Mouse (Mus musculus): ENCODE data around the gene Nav1. TPM values are rescaled to one million over a fixed set of nuclear protein-coding genes. Genes with fewer than 3 reads are reported as not detected.

Gene Nav1
- polyA plus RNA-seq, 1 experiment from 2014 or later = 30.6 TPM

DNA sequence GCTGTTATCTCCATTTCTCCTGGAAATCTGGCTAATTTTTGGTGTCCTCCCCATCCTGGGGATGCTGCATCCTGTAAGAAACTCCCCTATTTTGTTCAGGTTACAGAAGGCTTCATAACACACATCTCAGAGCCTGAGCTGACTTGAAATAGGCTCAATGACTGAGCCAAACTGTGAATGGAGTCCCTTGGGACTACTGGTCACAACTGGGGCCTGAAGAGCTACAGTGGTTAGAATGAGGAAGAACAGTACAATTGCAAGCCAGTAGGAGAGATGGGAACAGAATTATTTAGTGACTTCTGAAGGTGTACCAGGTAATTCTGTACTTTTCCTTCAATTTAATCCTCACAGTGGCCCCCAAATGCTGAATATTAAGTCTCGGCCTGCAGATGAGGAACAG lies 31.7 kb downstream of the Nav1 start:
- Histone ChIP-seq H3K9me3 (replicated peaks) (no peaks in the 10 kb centered on the region), H3K9ac (no peak overlapping the region), H3K36me3 (ENCODE audit: poor library complexity, severe bottlenecking) (peaks cover 18% of the 10 kb centered on the region), H3K27ac (no peak overlapping the region), H3K4me1 (peaks cover 69% of the 10 kb centered on the region), H3K27me3 (no peaks in the 10 kb centered on the region), H3K4me2 (no peak overlapping the region), H3K4me3 (no peak overlapping the region)
- WGBS = 89% methylated on average over 1 of the region's 1 CpGs
- ATAC-seq = no peak

DNA sequence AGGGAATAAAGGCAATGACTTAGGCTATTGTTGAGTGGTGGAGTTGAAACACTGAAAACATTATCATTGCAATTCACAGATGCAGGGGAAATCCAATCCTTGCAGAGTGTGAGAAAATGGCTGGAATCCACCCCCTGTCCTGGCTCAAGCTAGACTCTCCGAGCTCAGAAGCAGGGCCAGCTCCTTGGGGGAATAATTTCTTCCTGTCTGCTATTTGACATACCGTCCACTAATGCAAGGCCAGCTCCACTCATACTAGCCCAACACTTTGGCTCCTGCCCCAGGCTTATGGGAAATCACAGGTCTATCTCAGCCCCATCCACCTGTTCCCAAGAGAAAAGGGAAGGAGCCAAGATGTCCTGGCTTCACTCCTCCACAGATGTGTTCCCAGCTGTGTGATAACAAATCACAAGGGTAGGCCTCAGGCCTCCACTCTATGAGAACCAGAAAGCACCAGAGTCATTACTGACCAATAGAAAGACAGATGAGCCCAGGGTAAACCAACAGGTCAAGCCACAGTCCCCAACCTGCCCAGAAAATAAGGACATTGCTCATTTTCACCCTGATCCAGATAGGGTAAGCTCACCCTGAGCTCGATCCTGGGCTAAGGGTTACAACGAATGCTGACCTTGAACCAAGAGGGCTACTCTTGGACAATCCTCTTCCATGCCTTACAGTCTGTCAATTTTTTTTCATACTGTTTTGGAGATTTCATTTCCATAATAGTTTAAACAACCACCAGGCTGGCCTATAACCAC lies 32.5 kb downstream of the Nav1 start:
- H3K9ac ChIP-seq = no peak overlapping the region
- ATAC-seq = no peak
- no peaks in the 10 kb centered on the region for H3K9me3 ChIP-seq (replicated peaks)
- no peak overlapping the region for H3K4me2 ChIP-seq
- 90% methylated on average over 4 of the region's 4 CpGs for WGBS
- H3K4me1 ChIP-seq = peaks cover 61% of the 10 kb centered on the region
- no peak overlapping the region for H3K27ac ChIP-seq
- no peaks in the 10 kb centered on the region for H3K27me3 ChIP-seq
- no peak overlapping the region for H3K4me3 ChIP-seq
- peaks cover 18% of the 10 kb centered on the region for H3K36me3 ChIP-seq (ENCODE audit: poor library complexity, severe bottlenecking)

GRCm38 (mm10) chr1:135572139-135572892 lies 34.8 kb downstream of the Nav1 start:
- Histone ChIP-seq H3K9me3 (replicated peaks) (no peaks in the 10 kb centered on the region), H3K4me3 (no peak overlapping the region), H3K36me3 (ENCODE audit: poor library complexity, severe bottlenecking) (peaks cover 10% of the 10 kb centered on the region), H3K4me2 (no peak overlapping the region), H3K27ac (peak overlapping the region; percentile 88), H3K9ac (no peak overlapping the region), H3K27me3 (no peaks in the 10 kb centered on the region), H3K4me1 (peaks cover 50% of the 10 kb centered on the region)
- ATAC-seq = peak; percentile 82
- 52% methylated on average over 4 of the region's 4 CpGs for WGBS

- Histone ChIP-seq H3K36me3 (ENCODE audit: poor library complexity, severe bottlenecking) (peaks cover 12% of the 10 kb centered on the region), H3K4me3 (no peak overlapping the region), H3K4me1 (peaks cover 62% of the 10 kb centered on the region), H3K27me3 (no peaks in the 10 kb centered on the region), H3K27ac (no peak overlapping the region), H3K9me3 (replicated peaks) (no peaks in the 10 kb centered on the region), H3K4me2 (no peak overlapping the region), H3K9ac (no peak overlapping the region)
- ATAC-seq = no peak
- 80% methylated on average over 8 of the region's 8 CpGs for WGBS
These were observed 39.0 kb downstream of the Nav1 start for GRCm38 (mm10) chr1:135568087-135568486.

- no peak for ATAC-seq
- Histone ChIP-seq H3K4me1 (peaks cover 64% of the 10 kb centered on the region), H3K4me2 (no peak overlapping the region), H3K27me3 (no peaks in the 10 kb centered on the region), H3K27ac (no peak overlapping the region), H3K9ac (no peak overlapping the region), H3K36me3 (ENCODE audit: poor library complexity, severe bottlenecking) (peaks cover 12% of the 10 kb centered on the region), H3K4me3 (no peak overlapping the region), H3K9me3 (replicated peaks) (no peaks in the 10 kb centered on the region)
- 73% methylated on average over 7 of the region's 7 CpGs for WGBS
These were observed 40.5 kb downstream of the Nav1 start for GRCm38 (mm10) chr1:135566611-135567010.

DNA sequence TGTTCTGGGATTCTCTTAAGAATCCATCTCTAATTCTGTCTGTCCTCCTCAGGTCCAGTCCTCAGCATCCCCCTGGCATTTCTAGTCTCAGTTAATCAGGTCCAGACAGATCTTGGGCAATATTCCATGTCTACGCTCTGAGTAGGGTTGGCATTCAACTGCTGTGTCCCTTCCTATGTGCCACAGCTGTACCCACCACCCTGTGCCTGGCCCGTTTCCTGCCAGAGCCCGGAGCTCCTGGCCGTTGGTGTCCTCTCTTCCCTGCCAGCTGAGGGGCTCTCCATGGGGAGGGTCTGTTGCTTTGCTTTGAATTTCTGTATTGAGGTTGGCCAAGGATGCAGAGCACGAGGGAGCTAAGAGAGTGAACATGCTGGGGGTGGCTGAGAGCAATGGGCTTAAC lies 41.3 kb downstream of the Nav1 start:
- WGBS = 73% methylated on average over 5 of the region's 5 CpGs
- ATAC-seq = no peak
- Histone ChIP-seq H3K27me3 (no peaks in the 10 kb centered on the region), H3K9ac (0 out of 2 replicates have a peak overlapping the region, but pooled peaks have one; percentile 8), H3K36me3 (ENCODE audit: poor library complexity, severe bottlenecking) (peaks cover 4% of the 10 kb centered on the region; the same call in 1 of the 2 replicates), H3K4me3 (no peak overlapping the region), H3K27ac (peak overlapping the region; percentile 80), H3K9me3 (replicated peaks) (no peaks in the 10 kb centered on the region), H3K4me2 (no peak overlapping the region), H3K4me1 (peaks cover 69% of the 10 kb centered on the region)

DNA sequence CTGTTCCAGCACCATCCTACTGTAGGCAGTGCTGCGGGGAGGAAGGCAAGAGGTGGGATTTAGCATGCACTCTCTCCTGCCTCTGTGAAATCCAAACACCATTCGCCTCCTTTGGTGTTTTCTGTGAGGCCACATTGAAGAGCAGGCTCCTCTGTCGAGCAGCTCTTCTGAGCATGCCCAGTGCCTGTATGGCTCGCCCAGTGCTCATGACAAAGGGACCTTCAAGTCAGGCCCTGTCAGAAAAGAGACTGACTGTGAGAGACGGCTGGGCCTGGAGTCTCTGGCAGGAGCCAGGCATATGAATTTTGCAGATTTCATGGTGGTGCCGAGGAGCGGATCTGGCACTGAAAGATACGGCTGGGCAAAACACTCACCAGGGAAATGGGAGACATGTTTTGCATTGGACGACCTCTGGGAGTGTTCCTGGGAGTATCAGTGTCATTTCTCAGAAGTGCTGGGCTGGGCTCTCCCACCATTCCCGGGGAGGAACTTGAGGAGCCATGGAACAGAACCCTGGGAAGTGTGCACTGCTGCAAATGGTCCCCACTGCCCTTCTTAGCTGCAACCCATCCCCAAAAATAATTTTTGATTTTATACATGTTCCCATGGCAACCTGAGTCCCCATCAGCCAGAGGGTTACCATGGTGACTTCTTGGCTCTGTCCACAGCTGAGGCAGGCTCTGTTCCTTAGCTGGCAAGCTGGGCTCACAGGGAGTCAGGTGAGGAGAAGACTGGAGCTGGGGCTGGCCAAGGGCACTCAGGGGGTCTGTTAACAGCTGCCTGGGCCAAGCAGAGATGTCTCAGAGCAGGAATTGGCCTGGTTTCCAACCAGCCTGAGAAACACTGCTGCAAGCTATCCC lies 42.2 kb downstream of the Nav1 start:
- Histone ChIP-seq H3K4me2 (peak overlapping the region; percentile 8; the same call in 1 of the 2 replicates), H3K27ac (peak overlapping the region; percentile 80), H3K4me1 (peaks cover 77% of the 10 kb centered on the region), H3K36me3 (ENCODE audit: poor library complexity, severe bottlenecking) (peaks cover 4% of the 10 kb centered on the region; the same call in 1 of the 2 replicates), H3K9ac (peak overlapping the region; percentile 8), H3K9me3 (replicated peaks) (no peaks in the 10 kb centered on the region), H3K27me3 (no peaks in the 10 kb centered on the region), H3K4me3 (no peak overlapping the region)
- ATAC-seq = peak; percentile 59
- 34% methylated on average over 10 of the region's 10 CpGs for WGBS

GRCm38 (mm10) chr1:135563781-135564414 lies 43.2 kb downstream of the Nav1 start:
- Histone ChIP-seq H3K36me3 (ENCODE audit: poor library complexity, severe bottlenecking) (peaks cover 4% of the 10 kb centered on the region; the same call in 1 of the 2 replicates), H3K9ac (0 out of 2 replicates have a peak overlapping the region, but pooled peaks have one; percentile 8), H3K4me3 (no peak overlapping the region), H3K4me1 (peaks cover 80% of the 10 kb centered on the region), H3K9me3 (replicated peaks) (no peaks in the 10 kb centered on the region), H3K27ac (peak overlapping the region; percentile 80), H3K4me2 (0 out of 2 replicates have a peak overlapping the region, but pooled peaks have one; percentile 10), H3K27me3 (no peaks in the 10 kb centered on the region)
- 19% methylated on average over 9 of the region's 9 CpGs for WGBS
- ATAC-seq = 0 out of 2 replicates have a peak, but pooled peaks have one; percentile 19

DNA sequence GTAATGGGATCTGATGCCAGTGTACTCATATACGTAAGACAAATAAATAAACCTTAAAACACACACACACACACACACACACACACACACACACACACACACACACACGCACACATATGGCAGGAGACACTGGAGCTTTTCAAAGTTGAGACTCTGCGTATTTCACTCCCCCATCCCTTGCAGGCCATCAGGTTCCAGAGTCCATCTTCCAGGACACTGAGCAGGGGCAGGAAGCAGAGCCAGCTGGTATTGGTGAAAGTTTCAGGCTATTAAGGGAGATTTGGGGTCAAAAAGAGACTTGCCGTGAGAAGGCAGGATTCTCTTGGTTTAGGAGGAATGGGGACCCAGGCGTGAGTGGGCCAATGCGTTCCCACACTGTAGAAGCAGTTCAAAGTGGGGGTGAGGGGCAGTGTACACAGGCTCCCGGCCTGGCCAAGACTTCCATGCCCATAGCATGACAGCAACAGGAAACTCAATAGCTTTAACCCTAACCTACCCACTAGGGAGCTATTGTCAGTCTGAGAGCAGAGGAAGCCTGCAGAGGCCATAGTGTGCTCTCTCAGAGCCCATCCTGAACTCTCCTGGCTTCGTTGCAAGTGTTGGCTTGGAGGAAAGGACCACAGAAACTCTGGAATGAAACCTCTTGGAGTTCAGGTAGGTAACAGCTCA lies 44.0 kb downstream of the Nav1 start:
- H3K4me2 ChIP-seq = no peak overlapping the region
- H3K27ac ChIP-seq = peak overlapping the region; percentile 80; the same call in 1 of the 2 replicates
- no peaks in the 10 kb centered on the region for H3K9me3 ChIP-seq (replicated peaks)
- H3K4me1 ChIP-seq = peaks cover 76% of the 10 kb centered on the region
- H3K27me3 ChIP-seq = no peaks in the 10 kb centered on the region
- H3K9ac ChIP-seq = no peak overlapping the region
- ATAC-seq = no peak
- H3K4me3 ChIP-seq = no peak overlapping the region
- peaks cover 4% of the 10 kb centered on the region; the same call in 1 of the 2 replicates for H3K36me3 ChIP-seq (ENCODE audit: poor library complexity, severe bottlenecking)
- 65% methylated on average over 8 of the region's 8 CpGs for WGBS

GRCm38 (mm10) chr1:135562115-135562514 lies 45.0 kb downstream of the Nav1 start:
- peaks cover 79% of the 10 kb centered on the region for H3K4me1 ChIP-seq
- H3K4me2 ChIP-seq = no peak overlapping the region
- WGBS = 20% methylated on average over 4 of the region's 4 CpGs
- H3K27ac ChIP-seq = peak overlapping the region; percentile 74; the same call in 1 of the 2 replicates
- H3K9ac ChIP-seq = no peak overlapping the region
- H3K9me3 ChIP-seq (replicated peaks) = no peaks in the 10 kb centered on the region
- H3K27me3 ChIP-seq = no peaks in the 10 kb centered on the region
- no peak for ATAC-seq
- no peak overlapping the region for H3K4me3 ChIP-seq
- no peaks in the 10 kb centered on the region for H3K36me3 ChIP-seq (ENCODE audit: poor library complexity, severe bottlenecking)

DNA sequence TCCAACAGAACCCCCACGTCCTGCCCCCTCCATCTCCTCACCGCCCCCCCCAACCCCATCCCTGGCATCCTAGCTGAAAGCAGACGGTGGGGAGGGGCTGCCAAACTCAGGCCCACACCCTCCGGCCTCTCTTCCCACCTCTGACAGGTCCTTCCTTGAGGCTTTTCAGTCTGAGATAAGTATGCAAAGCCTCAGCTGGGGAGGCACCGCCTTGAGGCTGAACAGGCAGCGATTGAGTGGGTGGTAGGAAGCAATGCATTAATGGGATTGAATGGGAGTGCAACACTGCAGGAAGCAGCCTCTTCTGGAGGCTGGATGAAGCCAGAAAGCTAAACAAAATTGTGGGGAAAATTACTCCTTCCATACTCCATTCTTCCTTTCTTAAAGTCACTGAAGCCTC lies 45.8 kb downstream of the Nav1 start:
- H3K4me3 ChIP-seq = no peak overlapping the region
- H3K9me3 ChIP-seq (replicated peaks) = no peaks in the 10 kb centered on the region
- 12% methylated on average over 6 of the region's 6 CpGs for WGBS
- H3K4me1 ChIP-seq = peaks cover 85% of the 10 kb centered on the region
- H3K4me2 ChIP-seq = no peak overlapping the region
- H3K27ac ChIP-seq = peak overlapping the region; percentile 74
- no peaks in the 10 kb centered on the region for H3K27me3 ChIP-seq
- no peak overlapping the region for H3K9ac ChIP-seq
- peak; percentile 41 for ATAC-seq
- no peaks in the 10 kb centered on the region for H3K36me3 ChIP-seq (ENCODE audit: poor library complexity, severe bottlenecking)
